Mouse (Mus musculus) CD4-positive naive resting alpha-beta T cell, adult 76 days (primary cell): Measurements from ENCODE around the gene Enpp4. TPM values are rescaled to one million over a fixed set of nuclear protein-coding genes. Genes with fewer than 3 reads are reported as not detected.

Experiments used
- total RNA-seq: library from RNA; stranded (reverse); gene quantifications from one replicate; pipeline ENCODE4 v1.2.4, GENCODE M21; 2023

Enpp4 gene
- 9.8 TPM for total RNA-seq

GRCm38 (mm10) chr17:44105287-44106138 is at the start of gene Enpp4:
Enpp4 (minus strand) TSS chr17:44105809.

GRCm38 (mm10) chr17:44078631-44079350 is 26.8 kb downstream of the Enpp4 start, which contains the start of gene Enpp5:
Enpp5 (plus strand) TSS chr17:44078813.

Other genes starting within 250 kb of the Enpp4 start
- gene Enpp5, start 27.0 kb downstream of the Enpp4 start, total RNA-seq = 3.3 TPM
- gene Clic5, start 82.8 kb upstream of the Enpp4 start, total RNA-seq = 0.12 TPM